Mouse (Mus musculus) retina, embryonic 14.5 days (tissue): ENCODE data around the gene Olfr643.
"Not testable (repeated sequence)": the region's sequence is repeated elsewhere in the genome, so short reads cannot be mapped to it uniquely, and the experiment has no call there.

Source experiments
- DNase-seq: peaks from one replicate; pipeline ENCODE4 v3.0.0-alpha.2; 2015; ENCODE audit warnings: low spot score

The Olfr643 gene

DNA sequence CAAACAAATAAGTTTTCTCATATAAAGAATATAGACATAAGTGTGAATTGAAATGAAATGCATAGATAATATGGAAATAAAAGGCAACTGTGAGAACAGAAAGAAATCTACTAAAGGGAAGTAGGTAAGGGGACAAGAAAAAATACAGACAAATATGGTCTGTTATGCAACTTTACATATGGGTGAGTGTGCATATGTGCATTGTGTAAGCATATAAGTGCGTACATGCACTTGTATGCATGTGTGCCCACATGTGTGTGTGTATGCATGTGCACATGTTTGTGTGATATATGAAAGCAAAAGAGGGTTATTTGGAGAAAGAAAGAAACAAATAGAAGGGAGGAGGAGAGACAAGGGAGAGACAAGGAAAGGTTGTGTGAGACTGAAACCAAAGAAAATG lies 118.3 kb downstream of the Olfr643 start:
- DNase-seq = no peak

DNA sequence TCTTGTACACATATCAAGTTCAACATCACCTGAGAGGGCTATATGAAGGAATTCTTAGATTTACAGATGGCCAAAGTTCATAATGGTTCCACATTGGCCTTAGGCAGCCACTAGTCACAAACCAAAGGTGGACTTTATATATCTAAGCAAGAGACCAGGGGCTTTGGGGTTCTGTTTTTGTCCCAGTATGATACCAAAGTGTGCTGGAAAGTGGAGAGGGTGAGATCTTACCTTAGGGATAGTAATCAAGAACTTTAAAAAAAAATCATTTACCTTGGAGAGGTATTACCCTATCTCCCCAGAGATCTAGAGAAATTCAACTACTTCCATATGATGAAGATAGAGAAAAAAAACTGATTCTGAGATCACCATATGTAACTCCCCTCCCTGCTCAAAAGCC lies 120.0 kb downstream of the Olfr643 start, which contains the start of gene Olfr639:
TSS of gene Olfr639 (minus strand) at position 101 of the 400 bp plus-strand sequence.
- no peak for DNase-seq

DNA sequence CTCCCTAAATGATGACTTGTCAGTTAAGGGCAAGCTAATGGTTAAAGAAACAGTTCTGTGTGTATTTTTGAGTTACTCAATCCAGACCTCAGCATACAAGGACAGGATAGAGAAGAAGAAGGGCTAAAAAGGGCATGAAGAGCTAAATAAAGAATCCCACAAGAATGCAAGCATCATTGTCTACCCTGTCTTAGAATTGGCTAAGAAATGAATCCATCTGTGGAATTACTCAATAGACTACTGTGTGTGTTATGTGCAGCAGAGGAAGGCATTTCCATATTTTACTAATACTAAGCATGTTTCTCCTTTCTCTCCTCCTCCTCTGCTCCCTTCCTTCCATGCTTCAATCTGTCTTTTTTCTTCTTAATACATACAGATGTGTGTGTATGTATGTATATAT lies 138.1 kb downstream of the Olfr643 start:
- no peak for DNase-seq

DNA sequence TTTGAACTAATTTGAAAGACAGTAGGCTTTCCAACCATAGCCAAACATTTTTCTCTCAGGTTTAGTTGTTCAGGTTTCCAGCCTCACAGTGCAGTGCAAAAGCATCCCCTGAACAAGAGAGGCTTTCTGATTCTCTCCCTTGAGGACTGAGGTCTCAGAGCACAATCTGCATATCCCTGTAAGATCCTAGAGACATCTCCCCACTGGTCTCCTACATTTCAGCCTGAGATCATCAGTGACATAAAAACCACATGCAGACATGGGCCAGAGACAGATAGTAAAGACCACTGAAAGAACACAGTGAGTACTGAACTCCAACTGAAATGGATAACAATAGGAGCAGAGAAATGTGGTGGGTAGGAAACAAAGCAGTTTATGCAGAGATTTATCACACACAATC lies 138.8 kb downstream of the Olfr643 start, which contains the start of gene Olfr638:
TSS of gene Olfr638 (plus strand) at position 301 of the 400 bp plus-strand sequence.
- no peak for DNase-seq

DNA sequence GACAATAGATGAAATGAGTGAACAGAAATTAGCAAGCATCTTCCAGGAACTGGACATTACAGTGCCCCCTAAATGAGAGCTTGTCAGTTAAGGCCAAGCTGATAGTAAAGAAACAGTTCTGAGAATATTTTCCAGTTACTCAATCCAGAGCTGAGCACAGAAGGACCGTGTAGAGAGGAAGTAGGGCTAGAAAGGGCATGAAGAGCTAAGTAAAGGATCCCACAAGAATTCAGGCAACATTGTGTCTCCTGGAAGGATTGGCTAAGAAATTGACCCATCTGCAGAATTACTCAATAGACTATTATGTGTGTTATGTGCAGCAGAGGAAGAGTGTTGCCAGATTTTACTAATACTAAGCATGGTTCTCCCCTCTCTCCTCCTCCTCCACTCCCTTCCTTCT lies 165.4 kb downstream of the Olfr643 start:
- DNase-seq = no peak

DNA sequence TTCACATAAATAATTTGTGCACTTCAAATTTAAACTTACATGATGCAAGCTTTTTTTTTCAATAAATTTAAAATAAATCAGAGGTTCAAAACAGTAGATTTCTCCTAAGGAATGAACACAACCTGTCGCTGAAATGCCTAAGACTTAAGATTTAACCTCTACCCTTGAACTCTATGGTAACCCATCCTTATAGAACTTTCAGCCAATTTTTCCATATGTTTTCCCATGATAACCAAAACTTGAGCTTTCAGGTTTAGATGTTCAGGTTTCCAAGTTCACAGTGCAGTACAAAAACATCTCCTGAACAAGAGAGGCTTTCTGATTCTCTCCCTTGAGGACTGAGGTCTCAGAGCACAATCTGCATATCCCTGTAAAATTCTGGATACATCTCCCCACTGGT lies 166.4 kb downstream of the Olfr643 start, which contains the start of gene Olfr635:
TSS of gene Olfr635 (plus strand) at position 301 of the 400 bp plus-strand sequence.
- no peak for DNase-seq

DNA sequence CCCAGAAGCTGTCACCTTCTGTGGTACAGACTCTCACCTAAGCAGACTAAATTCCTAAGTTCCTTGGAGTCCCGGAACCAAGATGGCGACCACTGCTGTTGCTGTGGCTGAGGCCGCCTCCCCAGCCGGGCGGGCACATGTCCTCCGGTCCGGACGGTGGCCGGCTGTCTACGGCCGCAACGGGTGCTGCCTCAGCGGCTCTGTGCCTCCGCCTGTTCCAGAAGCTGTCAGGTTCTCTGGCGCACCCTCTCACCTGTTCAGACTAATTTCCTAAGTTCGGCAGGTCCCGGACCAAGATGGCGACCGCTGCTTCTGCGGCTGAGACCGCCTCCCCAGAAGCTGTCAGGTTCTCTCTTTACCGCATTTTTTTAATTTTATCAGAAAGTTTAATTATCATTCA lies 170.3 kb downstream of the Olfr643 start:
- DNase-seq = not testable (repeated sequence)
